Mouse (Mus musculus) forebrain, embryonic 11.5 days (tissue): Measurements from ENCODE around the gene Sfxn3. TPM values are rescaled to one million over a fixed set of nuclear protein-coding genes. Genes with fewer than 3 reads are reported as not detected.

ENCODE experiments used
- ATAC-seq: fragments of 200-750 bp; cut with Nextera tagmentation; replicated peaks from 2 replicates; pipeline ENCODE4 v1.8.0; 2017; ENCODE audit warnings: moderate TSS enrichment; ENCODE audit not compliant: low FRiP score
- DNase-seq: peaks from one replicate; pipeline ENCODE4 v3.0.0-alpha.2; 2017; ENCODE audit warnings: low spot score
- H3K27ac ChIP-seq: fragments of 300-500 bp; sonication (generic); 2 replicates; pipeline ENCODE4 v1.5.1; 2014; ENCODE audit warnings: low read depth, low read length
- H3K27me3 ChIP-seq: fragments of 300-500 bp; sonication (generic); 2 replicates; pipeline ENCODE4 v1.6.1; 2014; ENCODE audit warnings: mild to moderate bottlenecking, low read length, mixed read lengths; ENCODE audit not compliant: control insufficient read depth, insufficient read depth
- H3K36me3 ChIP-seq: fragments of 300-500 bp; sonication (generic); 2 replicates; pipeline ENCODE4 v1.6.1; 2014; ENCODE audit warnings: mild to moderate bottlenecking, low read length, moderate library complexity, mixed read lengths; ENCODE audit not compliant: control insufficient read depth, insufficient read depth
- H3K4me1 ChIP-seq: fragments of 300-500 bp; sonication (generic); replicated peaks from 2 replicates; pipeline ENCODE4 v1.6.1; 2014; ENCODE audit warnings: low read length, mixed read lengths; ENCODE audit not compliant: control insufficient read depth, insufficient read depth
- H3K4me2 ChIP-seq: fragments of 300-500 bp; sonication (generic); 2 replicates; pipeline ENCODE4 v1.6.1; 2014; ENCODE audit warnings: low read depth, mild to moderate bottlenecking, low read length, moderate library complexity, mixed read lengths; ENCODE audit not compliant: severe bottlenecking
- H3K4me3 ChIP-seq: fragments of 300-500 bp; sonication (generic); 2 replicates; pipeline ENCODE4 v1.5.1; 2014; ENCODE audit warnings: low read depth, low read length
- H3K9ac ChIP-seq: fragments of 300-500 bp; sonication (generic); 2 replicates; pipeline ENCODE4 v1.6.1; 2014; ENCODE audit warnings: low read length
- H3K9me3 ChIP-seq: fragments of 300-500 bp; sonication (generic); 2 replicates; pipeline ENCODE4 v1.6.1; 2016; ENCODE audit warnings: low read length, mixed read lengths; ENCODE audit not compliant: control insufficient read depth
- WGBS: fragments of 180-500 bp; shearing (Covaris S2); extraction: QIAGEN DNeasy Blood & Tissue Kit; methylation state at CpG from one replicate; pipeline ENCODE4 v1.1.7; 2014; 5-methylcytosine and 5-hydroxymethylcytosine counted together
- polyA plus RNA-seq: library from polyadenylated mRNA; unstranded; fragments of >200 nt; fragmentation: Nextera tagmentation; extraction: Ambion mirVana; gene quantifications from 2 replicates; pipeline ENCODE4 v1.2.1, GENCODE M21; 2014

Sfxn3 gene
- polyA plus RNA-seq, 1 experiment from 2014 or later, result 15.4 TPM

- Histone ChIP-seq H3K4me1 (peaks cover 8% of the 10 kb centered on the region; the same call in 1 of the 2 replicates), H3K4me3 (peak overlapping the region; percentile 42), H3K9me3 (no peaks in the 10 kb centered on the region), H3K36me3 (no peaks in the 10 kb centered on the region), H3K9ac (peak overlapping the region; percentile 65), H3K27me3 (peaks cover 14% of the 10 kb centered on the region), H3K4me2 (peak overlapping the region; percentile 83), H3K27ac (peak overlapping the region; percentile 18; the same call in 1 of the 2 replicates)
- WGBS, result 3% methylated on average over 34 of the region's 34 CpGs
- ATAC-seq, result peak; percentile 66
- DNase-seq, result peak; percentile 76
These were observed 581 bp upstream of the Sfxn3 start for GRCm38 (mm10) chr19:45046523-45047321.

GRCm38 (mm10) chr19:45047935-45048643, 786 bp downstream of the Sfxn3 start:
- WGBS, result 63% methylated on average over 11 of the region's 11 CpGs
- H3K9ac ChIP-seq, result peak overlapping the region; percentile 65
- DNase-seq, result peak; percentile 55
- H3K36me3 ChIP-seq, result no peaks in the 10 kb centered on the region
- H3K4me1 ChIP-seq, result peaks cover 8% of the 10 kb centered on the region; the same call in 1 of the 2 replicates
- H3K4me2 ChIP-seq, result peak overlapping the region; percentile 83
- H3K27ac ChIP-seq, result peak overlapping the region; percentile 39; the same call in 1 of the 2 replicates
- H3K27me3 ChIP-seq, result peaks cover 14% of the 10 kb centered on the region
- peak; percentile 67 for ATAC-seq
- H3K9me3 ChIP-seq, result no peaks in the 10 kb centered on the region
- peak overlapping the region; percentile 42 for H3K4me3 ChIP-seq

GRCm38 (mm10) chr19:45048644-45049365, 1.5 kb downstream of the Sfxn3 start:
- peaks cover 14% of the 10 kb centered on the region for H3K27me3 ChIP-seq
- H3K27ac ChIP-seq, result no peak overlapping the region
- no peak overlapping the region for H3K4me2 ChIP-seq
- no peaks in the 10 kb centered on the region for H3K9me3 ChIP-seq
- DNase-seq (no peak), ATAC-seq (no peak)
- H3K9ac ChIP-seq, result no peak overlapping the region
- 87% methylated on average over 12 of the region's 12 CpGs for WGBS
- no peak overlapping the region for H3K4me3 ChIP-seq
- H3K4me1 ChIP-seq, result peaks cover 8% of the 10 kb centered on the region; the same call in 1 of the 2 replicates
- no peaks in the 10 kb centered on the region for H3K36me3 ChIP-seq

- DNase-seq (no peak), ATAC-seq (no peak)
- Histone ChIP-seq H3K27me3 (peaks cover 14% of the 10 kb centered on the region), H3K9me3 (no peaks in the 10 kb centered on the region), H3K36me3 (no peaks in the 10 kb centered on the region), H3K27ac (no peak overlapping the region), H3K9ac (no peak overlapping the region), H3K4me2 (no peak overlapping the region), H3K4me3 (no peak overlapping the region), H3K4me1 (peaks cover 8% of the 10 kb centered on the region; the same call in 1 of the 2 replicates)
- WGBS, result 81% methylated on average over 9 of the region's 9 CpGs
These were observed 2.2 kb downstream of the Sfxn3 start for GRCm38 (mm10) chr19:45049523-45049922.

- Histone ChIP-seq H3K9ac (no peak overlapping the region), H3K27ac (no peak overlapping the region), H3K36me3 (no peaks in the 10 kb centered on the region), H3K4me1 (peaks cover 7% of the 10 kb centered on the region; the same call in 1 of the 2 replicates), H3K4me3 (no peak overlapping the region), H3K4me2 (no peak overlapping the region), H3K9me3 (no peaks in the 10 kb centered on the region), H3K27me3 (no peaks in the 10 kb centered on the region)
- ATAC-seq (no peak), DNase-seq (no peak)
- WGBS, result 92% methylated on average over 8 of the region's 8 CpGs
These were observed 6.1 kb downstream of the Sfxn3 start for GRCm38 (mm10) chr19:45053451-45053850.

- DNase-seq (no peak), ATAC-seq (no peak)
- Histone ChIP-seq H3K27me3 (no peaks in the 10 kb centered on the region), H3K4me3 (no peak overlapping the region), H3K36me3 (no peaks in the 10 kb centered on the region), H3K27ac (no peak overlapping the region), H3K4me1 (peaks cover 7% of the 10 kb centered on the region; the same call in 1 of the 2 replicates), H3K9ac (no peak overlapping the region; the same call in 1 of the 2 replicates), H3K9me3 (no peaks in the 10 kb centered on the region), H3K4me2 (no peak overlapping the region)
- WGBS, result 87% methylated on average over 6 of the region's 6 CpGs
These were observed 7.8 kb downstream of the Sfxn3 start for GRCm38 (mm10) chr19:45054892-45055690.

GRCm38 (mm10) chr19:45056364-45056763, 9.1 kb downstream of the Sfxn3 start:
- WGBS, result 53% methylated on average over 4 of the region's 4 CpGs
- H3K4me3 ChIP-seq, result no peak overlapping the region
- peaks cover 7% of the 10 kb centered on the region; the same call in 1 of the 2 replicates for H3K4me1 ChIP-seq
- H3K36me3 ChIP-seq, result no peaks in the 10 kb centered on the region
- H3K27ac ChIP-seq, result no peak overlapping the region
- DNase-seq, result no peak
- H3K9me3 ChIP-seq, result no peaks in the 10 kb centered on the region
- ATAC-seq, result no peak
- H3K27me3 ChIP-seq, result no peaks in the 10 kb centered on the region
- no peak overlapping the region for H3K4me2 ChIP-seq
- no peak overlapping the region for H3K9ac ChIP-seq
